Mouse (Mus musculus) macrophage (primary cell): ENCODE measurements around the gene Slc25a12. TPM values are rescaled to one million over a fixed set of nuclear protein-coding genes. Genes with fewer than 3 reads are reported as not detected.

Source experiments
- H3K27ac ChIP-seq: fragments of 350-480 bp; formaldehyde crosslinking; 2 replicates; pipeline ENCODE4 v1.9.0; 2021
- H3K36me3 ChIP-seq: fragments of 350-480 bp; formaldehyde crosslinking; 2 replicates; pipeline ENCODE4 v1.9.0; 2021; ENCODE audit errors: inconsistent target
- H3K4me3 ChIP-seq: fragments of 350-480 bp; formaldehyde crosslinking; 2 replicates; pipeline ENCODE4 v1.9.0; 2021; ENCODE audit errors: inconsistent target
- H3K79me2 ChIP-seq: fragments of 350-480 bp; formaldehyde crosslinking; 2 replicates; pipeline ENCODE4 v1.9.0; 2021; ENCODE audit errors: inconsistent target
- WGBS: methylation state at CpG from one replicate; pipeline ENCODE4 v1.1.7; 2026; ENCODE audit warnings: inconsistent platforms; ENCODE audit not compliant: missing documents; 5-methylcytosine and 5-hydroxymethylcytosine counted together
- polyA plus RNA-seq: library from polyadenylated mRNA; stranded (reverse); fragments of 250-400 nt; gene quantifications from 3 replicates; pipeline ENCODE4 v1.2.4, GENCODE M21; 2018; ENCODE audit warnings: inconsistent platforms

Slc25a12 gene
- polyA plus RNA-seq, 1 experiment from 2014 or later, result 20.9 TPM

GRCm38 (mm10) chr2:71312067-71312466, 55.5 kb downstream of the Slc25a12 start:
- Histone ChIP-seq H3K36me3 (peaks cover 48% of the 10 kb centered on the region; the same call in 1 of the 2 replicates), H3K27ac (no peak overlapping the region), H3K79me2 (no peaks in the 10 kb centered on the region), H3K4me3 (no peak overlapping the region)
- 97% methylated on average over 10 of the region's 10 CpGs for WGBS

GRCm38 (mm10) chr2:71309726-71310125, 57.8 kb downstream of the Slc25a12 start:
- 89% methylated on average over 1 of the region's 2 CpGs for whole genome bisulfite sequencing
- H3K79me2 ChIP-seq, result no peaks in the 10 kb centered on the region
- H3K36me3 ChIP-seq, result peaks cover 52% of the 10 kb centered on the region; the same call in 1 of the 2 replicates
- H3K27ac ChIP-seq, result no peak overlapping the region
- no peak overlapping the region for H3K4me3 ChIP-seq

- Histone ChIP-seq H3K4me3 (no peak overlapping the region), H3K27ac (no peak overlapping the region), H3K79me2 (no peaks in the 10 kb centered on the region), H3K36me3 (peaks cover 24% of the 10 kb centered on the region; the same call in 1 of the 2 replicates)
These were observed 61.2 kb downstream of the Slc25a12 start for GRCm38 (mm10) chr2:71306357-71306756.

GRCm38 (mm10) chr2:71304821-71305220, 62.7 kb downstream of the Slc25a12 start:
- no peak overlapping the region for H3K4me3 ChIP-seq
- peaks cover 9% of the 10 kb centered on the region; the same call in 1 of the 2 replicates for H3K36me3 ChIP-seq
- H3K27ac ChIP-seq, result no peak overlapping the region
- WGBS, result 76% methylated on average over 3 of the region's 3 CpGs
- H3K79me2 ChIP-seq, result no peaks in the 10 kb centered on the region

GRCm38 (mm10) chr2:71303221-71303620, 64.3 kb downstream of the Slc25a12 start:
- no peak overlapping the region for H3K27ac ChIP-seq
- peaks cover 9% of the 10 kb centered on the region; the same call in 1 of the 2 replicates for H3K36me3 ChIP-seq
- H3K4me3 ChIP-seq, result no peak overlapping the region
- H3K79me2 ChIP-seq, result no peaks in the 10 kb centered on the region

GRCm38 (mm10) chr2:71302156-71302663, 65.3 kb downstream of the Slc25a12 start:
- 95% methylated on average over 3 of the region's 3 CpGs for WGBS
- Histone ChIP-seq H3K27ac (no peak overlapping the region), H3K4me3 (no peak overlapping the region), H3K36me3 (peaks cover 8% of the 10 kb centered on the region), H3K79me2 (no peaks in the 10 kb centered on the region)

- Histone ChIP-seq H3K4me3 (no peak overlapping the region), H3K36me3 (peaks cover 30% of the 10 kb centered on the region), H3K27ac (no peak overlapping the region), H3K79me2 (no peaks in the 10 kb centered on the region)
- 100% methylated on average over 1 of the region's 1 CpGs for WGBS
These were observed 68.8 kb downstream of the Slc25a12 start for GRCm38 (mm10) chr2:71298729-71299128.

- 100% methylated on average over 1 of the region's 1 CpGs for WGBS
- Histone ChIP-seq H3K79me2 (no peaks in the 10 kb centered on the region), H3K36me3 (peaks cover 39% of the 10 kb centered on the region), H3K4me3 (no peak overlapping the region), H3K27ac (no peak overlapping the region)
These were observed 70.0 kb downstream of the Slc25a12 start for GRCm38 (mm10) chr2:71297501-71297900.

- WGBS, result 96% methylated on average over 8 of the region's 12 CpGs
- H3K79me2 ChIP-seq, result no peaks in the 10 kb centered on the region
- H3K36me3 ChIP-seq, result peaks cover 39% of the 10 kb centered on the region
- no peak overlapping the region for H3K27ac ChIP-seq
- H3K4me3 ChIP-seq, result no peak overlapping the region
These were observed 71.7 kb downstream of the Slc25a12 start for GRCm38 (mm10) chr2:71295844-71296243.

GRCm38 (mm10) chr2:71294489-71294888, 73.1 kb downstream of the Slc25a12 start:
- H3K79me2 ChIP-seq, result no peaks in the 10 kb centered on the region
- WGBS, result 87% methylated on average over 7 of the region's 7 CpGs
- H3K27ac ChIP-seq, result no peak overlapping the region
- peaks cover 48% of the 10 kb centered on the region for H3K36me3 ChIP-seq
- H3K4me3 ChIP-seq, result no peak overlapping the region

- Histone ChIP-seq H3K79me2 (no peaks in the 10 kb centered on the region), H3K36me3 (peaks cover 53% of the 10 kb centered on the region), H3K4me3 (no peak overlapping the region), H3K27ac (no peak overlapping the region)
- 100% methylated on average over 3 of the region's 3 CpGs for WGBS
These were observed 73.6 kb downstream of the Slc25a12 start for GRCm38 (mm10) chr2:71293983-71294382.

GRCm38 (mm10) chr2:71291566-71291965, 76.0 kb downstream of the Slc25a12 start:
- peaks cover 53% of the 10 kb centered on the region for H3K36me3 ChIP-seq
- H3K4me3 ChIP-seq, result no peak overlapping the region
- no peak overlapping the region for H3K27ac ChIP-seq
- H3K79me2 ChIP-seq, result no peaks in the 10 kb centered on the region
- WGBS, result 90% methylated on average over 5 of the region's 5 CpGs

GRCm38 (mm10) chr2:71290107-71290775, 77.3 kb downstream of the Slc25a12 start:
- peaks cover 40% of the 10 kb centered on the region; the same call in 1 of the 2 replicates for H3K36me3 ChIP-seq
- H3K4me3 ChIP-seq, result no peak overlapping the region
- no peaks in the 10 kb centered on the region for H3K79me2 ChIP-seq
- 85% methylated on average over 6 of the region's 6 CpGs for WGBS
- H3K27ac ChIP-seq, result no peak overlapping the region

- WGBS, result 100% methylated on average over 1 of the region's 1 CpGs
- no peak overlapping the region for H3K4me3 ChIP-seq
- no peaks in the 10 kb centered on the region for H3K79me2 ChIP-seq
- no peak overlapping the region for H3K27ac ChIP-seq
- peaks cover 45% of the 10 kb centered on the region for H3K36me3 ChIP-seq
These were observed 85.6 kb downstream of the Slc25a12 start for GRCm38 (mm10) chr2:71281981-71282380.

- 96% methylated on average over 22 of the region's 23 CpGs for WGBS
- Histone ChIP-seq H3K27ac (no peak overlapping the region), H3K36me3 (peaks cover 54% of the 10 kb centered on the region)
These were observed 88.5 kb downstream of the Slc25a12 start for GRCm38 (mm10) chr2:71278791-71279775.

More at GRCm38 (mm10) chr2:71278791-71279775, 88.5 kb downstream of the Slc25a12 start:
- no peak overlapping the region for H3K4me3 ChIP-seq
- no peaks in the 10 kb centered on the region for H3K79me2 ChIP-seq
